Mouse (Mus musculus): ENCODE measurements around the gene Mcf2.

Mcf2 gene

DNA sequence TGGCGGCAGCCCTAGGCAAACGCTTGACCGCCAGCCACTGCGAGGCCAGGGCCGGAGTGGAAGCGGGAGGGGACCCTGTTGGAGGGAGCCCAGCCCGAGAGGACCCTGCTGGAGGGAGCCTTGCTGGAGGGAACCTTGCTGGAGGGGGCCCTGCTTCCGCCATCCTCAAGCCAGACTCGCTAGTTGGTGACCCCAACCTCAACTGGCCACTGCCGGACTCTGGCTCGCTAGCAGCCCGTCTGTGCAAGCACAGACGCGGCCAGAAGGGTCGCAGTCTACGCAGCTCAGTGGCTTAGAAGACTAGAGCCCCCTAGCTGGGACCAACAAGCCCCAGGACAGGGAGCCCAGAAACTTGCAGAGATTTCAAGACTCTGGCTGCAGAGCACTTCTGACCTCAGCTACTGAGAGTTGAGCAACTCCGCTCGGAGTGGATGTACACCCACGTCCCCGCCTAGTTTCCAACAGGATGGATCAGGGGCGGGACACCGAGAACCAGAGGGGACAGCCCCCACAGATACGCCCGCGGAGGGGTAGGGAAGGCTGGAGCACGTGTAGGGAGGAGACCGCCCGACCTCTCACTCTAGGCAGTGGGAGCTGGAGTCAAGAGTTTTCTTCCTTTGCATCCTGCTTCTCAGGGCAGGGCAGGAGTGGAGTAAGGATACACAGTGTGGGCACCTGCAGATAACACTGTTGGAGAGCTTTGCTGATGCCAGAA lies at the start of gene Mcf2:
Gene Mcf2 (minus strand): TSS at position 346 of the 715 bp plus-strand sequence.
- DNase-seq (ENCODE audit: low read depth, low spot score), result no peak

DNA sequence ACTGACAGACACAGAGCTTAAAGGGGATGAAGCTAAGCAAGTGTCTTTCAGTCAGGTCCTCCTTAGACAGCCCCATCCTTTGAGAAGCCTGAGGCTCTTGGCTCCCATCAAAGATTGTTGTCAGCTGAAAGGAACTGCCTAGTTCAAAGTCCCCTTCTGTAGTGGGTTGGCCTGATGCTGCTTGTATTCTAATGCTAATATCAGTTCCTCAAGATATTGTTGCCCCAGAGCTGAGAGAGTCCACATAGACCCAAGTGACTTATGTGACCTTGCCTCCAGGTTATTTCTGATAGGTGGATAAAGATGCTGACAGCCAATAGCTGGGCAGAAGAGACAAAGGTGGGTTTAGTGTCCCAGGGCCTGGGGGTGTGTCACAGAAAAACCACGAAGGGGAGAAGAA lies 8.8 kb upstream of the Mcf2 start:
- DNase-seq (ENCODE audit: low read depth, low spot score), result no peak

DNA sequence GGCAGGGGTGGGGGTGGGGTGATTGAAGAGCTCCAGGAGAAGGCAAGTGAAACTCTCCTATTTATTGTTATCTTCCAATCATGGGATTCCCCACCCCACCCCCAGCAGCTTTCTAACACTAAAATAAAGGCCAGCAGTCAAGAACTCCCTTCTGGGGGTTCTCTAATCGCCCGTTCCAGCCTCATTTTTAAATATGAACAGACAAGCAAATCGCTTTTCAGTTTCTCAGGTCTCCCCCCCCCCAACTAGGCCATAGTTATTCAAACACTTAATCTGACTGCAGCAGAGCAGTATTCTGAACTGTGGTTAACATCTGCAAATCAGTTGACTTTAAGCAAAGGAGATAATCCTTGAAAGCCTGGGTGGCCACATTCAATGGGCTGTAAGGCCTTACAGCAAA lies 3.7 kb upstream of the Mcf2 start:
- no peak for DNase-seq (ENCODE audit: low read depth, low spot score)

DNA sequence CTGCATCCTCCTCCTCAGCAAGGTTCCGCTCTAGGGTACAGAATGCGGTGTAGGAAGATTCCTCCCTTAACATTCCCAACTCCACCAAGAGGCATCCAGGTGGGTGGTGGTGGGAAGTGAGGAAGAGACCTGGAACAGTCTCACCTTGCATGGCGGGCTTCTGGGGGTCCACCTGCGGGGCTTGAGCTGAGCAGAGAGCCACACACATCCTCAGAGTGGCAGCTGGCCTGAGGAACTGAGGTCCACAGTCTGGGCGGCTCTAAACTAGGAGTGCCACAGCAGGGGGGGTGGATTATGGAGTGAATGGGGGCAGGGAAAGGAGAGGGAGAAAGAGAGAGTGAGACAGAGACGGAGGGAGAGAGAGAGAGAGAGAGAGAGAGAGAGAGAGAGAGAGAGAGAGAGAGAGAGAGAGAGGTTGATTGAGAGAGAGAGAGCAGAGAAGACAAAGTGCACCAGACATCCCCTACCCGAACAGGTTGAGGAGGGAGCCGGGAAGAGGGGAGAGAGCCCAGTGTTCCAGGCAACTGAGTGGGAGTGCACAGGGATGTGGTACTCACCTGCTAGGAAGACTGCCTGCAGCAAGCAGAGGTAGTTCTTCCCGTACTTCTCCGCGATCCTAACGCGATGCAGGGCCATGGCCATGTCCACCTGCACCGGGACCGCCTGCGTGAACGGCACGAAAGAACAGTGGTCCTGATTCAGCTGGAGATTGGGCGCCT lies 705 bp downstream of the Mcf2 start:
- no peak for DNase-seq (ENCODE audit: low read depth, low spot score)

GRCm38 (mm10) chrX:60170106-60170505 lies 8.8 kb downstream of the Mcf2 start:
- no peak for DNase-seq (ENCODE audit: low read depth, low spot score)

DNA sequence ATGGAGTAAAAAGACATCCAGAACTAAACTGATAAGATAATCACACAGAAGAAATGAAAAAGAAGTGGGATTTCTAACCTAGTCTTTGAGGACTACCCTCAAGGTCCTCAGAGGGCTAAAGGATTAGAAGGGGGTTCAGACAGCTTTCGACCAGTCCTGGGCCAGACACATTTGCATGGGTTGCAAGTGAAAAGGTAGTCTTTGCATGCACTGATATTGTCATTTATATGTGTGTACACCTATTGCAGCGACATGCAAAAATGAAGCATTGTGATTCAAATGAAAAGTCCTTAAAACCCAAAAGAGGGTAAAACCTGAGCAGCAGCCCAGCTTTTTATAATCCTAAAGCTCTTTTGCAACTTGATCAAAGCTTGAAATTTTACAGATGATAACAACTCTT lies 9.4 kb downstream of the Mcf2 start:
- no peak for DNase-seq (ENCODE audit: low read depth, low spot score)

GRCm38 (mm10) chrX:60168796-60169195 lies 10.1 kb downstream of the Mcf2 start:
- DNase-seq (ENCODE audit: low read depth, low spot score), result no peak

DNA sequence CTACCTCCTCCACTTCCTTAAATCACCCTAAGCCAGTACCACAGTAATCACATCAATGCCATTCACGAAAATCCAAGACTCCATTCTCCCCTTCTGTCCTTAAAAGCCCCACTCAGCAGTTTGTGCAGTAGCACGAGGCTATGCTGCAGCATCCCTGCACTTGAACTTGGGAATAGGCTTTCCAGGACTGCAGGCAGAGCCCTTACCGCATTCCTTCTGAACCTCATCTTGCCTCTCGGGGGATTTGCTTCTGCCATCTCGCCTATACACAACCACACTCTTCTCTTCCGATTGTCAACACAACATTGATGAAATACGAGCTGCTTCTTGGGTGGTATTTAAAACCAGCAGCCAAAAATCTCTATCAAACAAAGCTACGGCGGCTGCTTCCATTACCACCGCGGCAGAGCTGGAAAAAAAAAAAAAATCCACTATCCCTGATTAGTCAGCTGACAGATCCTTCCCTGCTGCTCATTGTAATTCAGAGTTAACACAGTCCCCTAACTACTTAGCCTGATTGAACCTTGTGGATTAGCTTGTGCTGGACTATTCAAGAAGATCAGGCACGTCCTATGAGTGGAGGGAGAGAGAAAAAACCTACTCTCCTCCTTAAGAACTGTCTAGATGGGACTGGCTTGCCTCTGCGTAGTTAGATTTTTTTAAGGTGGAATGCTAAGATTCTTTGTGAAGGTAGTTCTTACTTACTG lies 31.5 kb downstream of the Mcf2 start:
- DNase-seq (ENCODE audit: low read depth, low spot score), result no peak

GRCm38 (mm10) chrX:60075359-60075758 lies 103.5 kb downstream of the Mcf2 start:
- no peak for DNase-seq (ENCODE audit: low read depth, low spot score)

DNA sequence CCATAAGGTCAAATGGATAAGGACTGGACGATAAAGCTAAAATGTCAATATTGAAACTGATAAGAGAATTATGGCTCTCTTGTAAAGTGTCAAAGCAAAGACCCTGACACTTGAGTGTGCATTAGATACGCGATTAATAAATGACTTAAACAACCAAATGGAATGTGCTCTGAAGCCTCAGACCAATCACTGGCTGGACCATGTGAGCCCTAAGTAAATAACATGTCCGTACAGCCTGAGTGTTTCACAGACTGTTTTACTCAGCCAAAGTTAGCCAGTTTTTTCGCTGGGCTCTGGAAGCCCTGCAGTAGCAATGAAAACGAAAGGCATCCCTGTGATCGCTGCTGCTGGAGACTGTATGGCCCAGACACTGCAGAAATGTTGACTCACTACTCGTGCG lies 123.7 kb downstream of the Mcf2 start:
- DNase-seq (ENCODE audit: low read depth, low spot score), result no peak

DNA sequence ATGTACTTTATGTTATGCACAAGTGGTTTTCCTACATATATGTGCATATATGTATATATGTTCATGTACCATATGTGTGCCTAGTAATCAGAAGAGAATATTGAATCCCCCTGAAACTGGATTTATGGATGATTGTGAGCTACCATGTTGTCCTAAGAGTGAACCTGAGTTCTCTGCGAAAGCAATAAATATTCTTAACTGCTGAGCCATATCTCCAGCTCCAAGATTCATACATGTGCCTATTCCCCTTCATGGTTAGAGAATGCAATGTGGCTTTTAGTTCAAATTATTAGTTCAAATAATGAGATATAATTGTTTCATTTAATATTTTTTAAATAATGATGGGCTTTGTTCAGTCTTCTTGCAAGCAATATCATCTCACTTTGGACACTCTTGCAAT lies 124.1 kb downstream of the Mcf2 start:
- no peak for DNase-seq (ENCODE audit: low read depth, low spot score)

GRCm38 (mm10) chrX:60026654-60027053 lies 152.2 kb downstream of the Mcf2 start:
- DNase-seq (ENCODE audit: low read depth, low spot score), result no peak

DNA sequence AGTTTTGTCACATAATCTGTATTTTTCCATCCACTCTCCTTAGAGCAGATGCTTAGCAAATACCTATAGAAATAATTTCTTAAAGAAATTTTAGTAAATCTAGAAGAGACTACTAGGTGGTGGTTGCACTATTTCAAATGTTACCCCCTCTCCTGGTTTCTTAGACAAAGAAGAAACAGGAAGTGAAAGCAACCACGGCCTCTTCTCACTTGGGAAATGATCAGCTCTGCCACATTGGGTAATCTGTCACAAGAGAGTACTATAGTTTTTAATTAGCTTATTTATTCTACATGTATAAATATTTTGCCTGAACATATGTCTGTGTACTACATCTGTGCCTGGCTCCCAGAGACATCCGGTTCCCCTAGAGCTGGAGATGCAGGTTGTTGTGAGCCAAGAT lies 157.3 kb downstream of the Mcf2 start:
- no peak for DNase-seq (ENCODE audit: low read depth, low spot score)

DNA sequence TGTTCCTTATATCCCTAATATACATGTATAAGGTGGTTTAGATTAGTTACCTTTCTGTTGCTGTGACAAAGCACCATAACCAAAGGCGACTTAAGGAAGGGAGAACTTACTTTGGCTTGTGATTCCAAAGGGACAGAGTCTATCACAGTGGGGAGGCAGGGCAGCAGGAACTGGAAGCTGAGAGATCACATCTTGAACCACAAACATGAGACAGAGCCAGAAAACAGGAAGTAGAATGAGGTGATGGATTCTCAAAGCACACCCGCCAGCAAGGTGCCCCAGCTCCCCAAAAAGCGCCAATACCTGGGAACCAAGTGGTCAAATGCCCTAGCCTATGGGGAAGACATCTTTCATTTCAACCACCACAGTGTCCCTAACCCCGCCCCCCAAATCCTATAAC lies 157.9 kb downstream of the Mcf2 start:
- no peak for DNase-seq (ENCODE audit: low read depth, low spot score)

- no peak for DNase-seq (ENCODE audit: low read depth, low spot score)
These were observed 164.3 kb downstream of the Mcf2 start for GRCm38 (mm10) chrX:60014588-60014987.

DNA sequence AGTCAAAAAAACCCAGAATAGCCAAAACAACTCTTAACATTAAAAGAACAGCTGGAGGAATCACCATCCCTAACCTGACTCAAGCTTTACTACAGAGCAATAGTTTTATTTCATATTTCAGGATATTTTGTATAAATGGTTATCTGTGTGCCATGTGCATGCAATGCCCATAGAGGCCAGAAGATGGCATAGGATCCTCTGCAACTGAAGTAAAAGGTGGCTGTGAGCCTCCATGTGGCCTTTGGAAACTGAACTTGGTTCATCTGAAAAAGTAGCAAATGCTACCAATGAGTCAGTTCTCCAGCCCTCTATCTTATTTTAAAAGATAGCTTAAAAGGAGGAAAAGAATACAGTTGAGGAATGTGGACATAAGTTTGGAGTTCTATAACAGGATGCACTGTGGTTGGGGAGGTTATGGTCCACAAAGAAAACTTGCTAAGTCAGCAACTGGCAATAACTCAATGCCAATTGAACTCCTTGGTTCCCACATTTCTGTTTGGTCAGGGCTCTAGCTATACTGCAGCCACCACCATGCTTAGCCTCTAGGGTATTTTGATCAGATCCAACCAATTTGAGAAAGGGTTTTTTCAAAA lies 165.7 kb downstream of the Mcf2 start:
- no peak for DNase-seq (ENCODE audit: low read depth, low spot score)
